Mouse (Mus musculus) hindbrain, embryonic 11.5 days (tissue): ENCODE measurements around the gene Mill2. TPM values are rescaled to one million over a fixed set of nuclear protein-coding genes. Genes with fewer than 3 reads are reported as not detected.

Source experiments
- ATAC-seq: fragments of 200-750 bp; cut with Nextera tagmentation; 2 replicates; pipeline ENCODE4 v1.8.0; 2017; ENCODE audit warnings: mild to moderate bottlenecking, moderate TSS enrichment, moderate library complexity; ENCODE audit not compliant: low FRiP score
- DNase-seq: peaks from one replicate; pipeline ENCODE4 v3.0.0-alpha.2; 2015; ENCODE audit warnings: low spot score
- H3K27ac ChIP-seq: fragments of 300-500 bp; sonication (generic); 2 replicates; pipeline ENCODE4 v1.5.1; 2014; ENCODE audit warnings: mild to moderate bottlenecking, low read depth, low read length
- H3K27me3 ChIP-seq: fragments of 300-500 bp; sonication (generic); 2 replicates; pipeline ENCODE4 v1.6.1; 2014; ENCODE audit warnings: mild to moderate bottlenecking, low read length, moderate library complexity, mixed read lengths; ENCODE audit not compliant: control insufficient read depth, insufficient read depth
- H3K36me3 ChIP-seq: fragments of 300-500 bp; sonication (generic); 2 replicates; pipeline ENCODE4 v1.6.1; 2014; ENCODE audit warnings: mild to moderate bottlenecking, low read length, moderate library complexity, mixed read lengths; ENCODE audit not compliant: control insufficient read depth, insufficient read depth
- H3K4me1 ChIP-seq: fragments of 300-500 bp; sonication (generic); replicated peaks from 2 replicates; pipeline ENCODE4 v1.6.1; 2014; ENCODE audit warnings: low read length, mixed read lengths; ENCODE audit not compliant: control insufficient read depth, insufficient read depth
- H3K4me2 ChIP-seq: fragments of 300-500 bp; sonication (generic); replicated peaks from 2 replicates; pipeline ENCODE4 v1.6.1; 2014; ENCODE audit warnings: mild to moderate bottlenecking, low read depth, low read length
- H3K4me3 ChIP-seq: fragments of 300-500 bp; sonication (generic); 2 replicates; pipeline ENCODE4 v1.5.1; 2014; ENCODE audit warnings: low read depth, low read length
- H3K9ac ChIP-seq: fragments of 300-500 bp; sonication (generic); 2 replicates; pipeline ENCODE4 v1.6.1; 2014; ENCODE audit warnings: low read depth, low read length
- H3K9me3 ChIP-seq: fragments of 300-500 bp; sonication (generic); 2 replicates; pipeline ENCODE4 v1.6.1; 2016; ENCODE audit warnings: low read length; ENCODE audit not compliant: control insufficient read depth
- WGBS: fragments of 180-500 bp; shearing (Covaris S2); extraction: QIAGEN DNeasy Blood & Tissue Kit; methylation state at CpG from one replicate; pipeline ENCODE4 v1.1.7; 2014; 5-methylcytosine and 5-hydroxymethylcytosine counted together
- polyA plus RNA-seq: library from polyadenylated mRNA; unstranded; fragments of >200 nt; fragmentation: Nextera tagmentation; extraction: Ambion mirVana; gene quantifications from 2 replicates; pipeline ENCODE4 v1.2.1, GENCODE M21; 2014

Mill2 gene
- polyA plus RNA-seq, 1 experiment from 2014 or later, result 0.48 TPM

DNA sequence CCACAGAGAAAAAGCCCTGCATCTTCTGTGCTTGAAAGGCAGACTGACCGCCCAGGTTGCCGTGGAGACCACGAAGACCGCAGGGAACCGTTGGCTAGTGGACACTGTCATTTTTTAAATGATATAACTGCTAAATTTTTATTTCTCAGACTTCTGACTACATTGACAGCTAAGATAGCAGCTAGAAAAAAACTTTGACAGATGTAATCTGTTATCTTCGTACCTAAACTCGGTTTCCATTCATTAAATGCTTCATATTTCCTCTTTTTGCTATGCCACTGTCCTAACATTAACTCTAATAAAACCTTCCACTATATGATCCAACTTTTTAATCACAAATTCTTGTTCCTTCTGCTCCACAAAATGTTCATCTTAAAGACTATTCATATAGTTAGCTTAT is 10.2 kb upstream of the Mill2 start:
- no peak for ATAC-seq
- WGBS, result 80% methylated on average over 7 of the region's 7 CpGs
- no peaks in the 10 kb centered on the region for H3K36me3 ChIP-seq

GRCm38 (mm10) chr7:18832298-18832697 is 7.5 kb upstream of the Mill2 start:
- ATAC-seq, result no peak
- DNase-seq, result no peak
- no peak overlapping the region for H3K4me2 ChIP-seq
- no peaks in the 10 kb centered on the region for H3K27me3 ChIP-seq
- H3K36me3 ChIP-seq, result no peaks in the 10 kb centered on the region
- H3K9me3 ChIP-seq, result no peaks in the 10 kb centered on the region
- H3K27ac ChIP-seq, result no peak overlapping the region
- 50% methylated on average over 13 of the region's 13 CpGs for WGBS
- H3K4me3 ChIP-seq, result no peak overlapping the region
- H3K9ac ChIP-seq, result no peak overlapping the region
- H3K4me1 ChIP-seq, result no peaks in the 10 kb centered on the region

More for the DNA sequence above, 10.2 kb upstream of the Mill2 start:
- H3K4me1 ChIP-seq, result no peaks in the 10 kb centered on the region
- no peak for DNase-seq
- no peaks in the 10 kb centered on the region for H3K9me3 ChIP-seq
- no peak overlapping the region for H3K9ac ChIP-seq
- no peak overlapping the region for H3K27ac ChIP-seq
- no peaks in the 10 kb centered on the region for H3K27me3 ChIP-seq
- H3K4me2 ChIP-seq, result no peak overlapping the region
- H3K4me3 ChIP-seq, result no peak overlapping the region

GRCm38 (mm10) chr7:18840386-18841173 is 814 bp downstream of the Mill2 start:
- H3K36me3 ChIP-seq, result no peaks in the 10 kb centered on the region
- ATAC-seq (peak; percentile 65), DNase-seq (peak; percentile 64)
- H3K4me2 ChIP-seq, result peak overlapping the region; percentile 46
- peak overlapping the region; percentile 52 for H3K9ac ChIP-seq
- WGBS, result 3% methylated on average over 14 of the region's 17 CpGs
- H3K4me1 ChIP-seq, result no peaks in the 10 kb centered on the region
- H3K27me3 ChIP-seq, result no peaks in the 10 kb centered on the region
- H3K4me3 ChIP-seq, result peak overlapping the region; percentile 28
- no peak overlapping the region for H3K27ac ChIP-seq
- H3K9me3 ChIP-seq, result no peaks in the 10 kb centered on the region

GRCm38 (mm10) chr7:18841174-18841567 is 1.4 kb downstream of the Mill2 start:
- H3K4me2 ChIP-seq, result no peak overlapping the region; the same call in 1 of the 2 replicates
- H3K4me1 ChIP-seq, result no peaks in the 10 kb centered on the region
- H3K36me3 ChIP-seq, result no peaks in the 10 kb centered on the region
- DNase-seq, result no peak
- no peaks in the 10 kb centered on the region for H3K9me3 ChIP-seq
- WGBS, result 62% methylated on average over 1 of the region's 1 CpGs
- H3K9ac ChIP-seq, result no peak overlapping the region
- H3K27ac ChIP-seq, result no peak overlapping the region
- H3K4me3 ChIP-seq, result no peak overlapping the region
- no peaks in the 10 kb centered on the region for H3K27me3 ChIP-seq
- 0 out of 2 replicates have a peak, but pooled peaks have one; percentile 30 for ATAC-seq

- H3K4me2 ChIP-seq, result no peak overlapping the region
- no peak overlapping the region for H3K4me3 ChIP-seq
- H3K4me1 ChIP-seq, result no peaks in the 10 kb centered on the region
- H3K27ac ChIP-seq, result no peak overlapping the region
- no peaks in the 10 kb centered on the region for H3K36me3 ChIP-seq
- no peaks in the 10 kb centered on the region for H3K27me3 ChIP-seq
- no peaks in the 10 kb centered on the region for H3K9me3 ChIP-seq
- DNase-seq (no peak), ATAC-seq (no peak)
- WGBS, result 54% methylated on average over 5 of the region's 5 CpGs
- H3K9ac ChIP-seq, result no peak overlapping the region
These were observed 5.0 kb downstream of the Mill2 start for GRCm38 (mm10) chr7:18844811-18845210.

- no peaks in the 10 kb centered on the region for H3K36me3 ChIP-seq
- no peak overlapping the region for H3K4me3 ChIP-seq
- H3K27ac ChIP-seq, result no peak overlapping the region
- DNase-seq (no peak), ATAC-seq (no peak)
- no peaks in the 10 kb centered on the region for H3K4me1 ChIP-seq
- no peak overlapping the region for H3K4me2 ChIP-seq
- no peaks in the 10 kb centered on the region for H3K9me3 ChIP-seq
- H3K27me3 ChIP-seq, result no peaks in the 10 kb centered on the region
- H3K9ac ChIP-seq, result no peak overlapping the region
- 94% methylated on average over 1 of the region's 1 CpGs for WGBS
These were observed 8.6 kb downstream of the Mill2 start for GRCm38 (mm10) chr7:18848395-18848794.

DNA sequence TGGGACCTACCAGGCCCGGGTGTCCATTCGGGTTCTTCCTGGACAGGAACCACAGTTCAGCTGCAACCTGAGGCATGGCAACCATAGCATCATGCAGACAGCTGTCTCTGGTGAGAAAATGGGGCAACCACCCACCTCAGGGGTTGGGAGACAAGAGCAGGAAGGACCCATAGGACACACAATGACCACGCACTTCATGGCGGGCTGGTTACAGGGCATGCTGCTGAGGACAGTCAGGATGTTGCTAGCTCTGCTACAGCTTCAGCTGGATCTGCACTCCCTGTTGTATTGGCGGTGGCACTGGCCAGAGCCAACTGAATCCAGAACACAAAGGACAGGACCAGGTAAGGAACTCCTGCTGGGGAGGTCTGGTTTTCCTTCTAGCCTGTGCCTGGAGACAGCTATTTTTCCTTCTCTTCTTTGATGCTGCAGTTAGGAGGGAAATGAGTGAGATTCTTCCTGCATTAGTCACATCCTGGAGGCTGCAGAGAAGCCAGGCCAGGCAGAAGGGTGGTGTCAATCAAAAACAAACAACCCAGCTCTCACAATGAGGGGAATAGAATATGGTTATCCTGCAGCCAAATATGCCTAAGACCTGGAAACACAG is 18.6 kb downstream of the Mill2 start:
- WGBS, result 76% methylated on average over 5 of the region's 5 CpGs
- no peak for DNase-seq
- no peak for ATAC-seq

DNA sequence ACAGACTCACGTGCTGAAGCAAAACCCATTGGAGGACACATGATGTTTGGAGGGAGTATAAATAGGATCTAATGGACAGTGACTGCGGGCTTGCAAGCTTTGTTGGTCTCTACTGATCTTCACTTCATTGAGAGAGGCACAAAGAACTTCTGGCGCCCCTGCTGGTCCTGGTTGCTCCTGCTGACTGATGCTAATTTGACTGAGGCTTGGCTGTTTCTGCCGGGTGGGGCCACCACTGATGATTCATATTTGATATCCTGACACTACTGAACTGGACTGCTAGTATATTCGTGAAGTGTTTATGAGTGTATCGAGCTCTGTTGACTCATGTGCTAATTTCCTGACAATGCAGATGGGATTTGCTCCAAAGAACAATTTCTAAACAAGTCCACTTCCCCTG is 23.0 kb downstream of the Mill2 start:
- no peaks in the 10 kb centered on the region for H3K27me3 ChIP-seq
- H3K4me1 ChIP-seq, result no peaks in the 10 kb centered on the region
- 89% methylated on average over 6 of the region's 6 CpGs for WGBS
- H3K4me2 ChIP-seq, result no peak overlapping the region
- no peak for DNase-seq
- no peak overlapping the region for H3K27ac ChIP-seq
- no peaks in the 10 kb centered on the region for H3K9me3 ChIP-seq
- no peak overlapping the region for H3K9ac ChIP-seq
- no peak overlapping the region for H3K4me3 ChIP-seq
- no peak for ATAC-seq
- H3K36me3 ChIP-seq, result no peaks in the 10 kb centered on the region

More for the DNA sequence above, 18.6 kb downstream of the Mill2 start:
- Histone ChIP-seq H3K27me3 (no peaks in the 10 kb centered on the region), H3K36me3 (no peaks in the 10 kb centered on the region), H3K4me3 (no peak overlapping the region), H3K27ac (peak overlapping the region; percentile 24; the same call in 1 of the 2 replicates), H3K4me2 (no peak overlapping the region), H3K4me1 (no peaks in the 10 kb centered on the region), H3K9ac (no peak overlapping the region), H3K9me3 (no peaks in the 10 kb centered on the region)

DNA sequence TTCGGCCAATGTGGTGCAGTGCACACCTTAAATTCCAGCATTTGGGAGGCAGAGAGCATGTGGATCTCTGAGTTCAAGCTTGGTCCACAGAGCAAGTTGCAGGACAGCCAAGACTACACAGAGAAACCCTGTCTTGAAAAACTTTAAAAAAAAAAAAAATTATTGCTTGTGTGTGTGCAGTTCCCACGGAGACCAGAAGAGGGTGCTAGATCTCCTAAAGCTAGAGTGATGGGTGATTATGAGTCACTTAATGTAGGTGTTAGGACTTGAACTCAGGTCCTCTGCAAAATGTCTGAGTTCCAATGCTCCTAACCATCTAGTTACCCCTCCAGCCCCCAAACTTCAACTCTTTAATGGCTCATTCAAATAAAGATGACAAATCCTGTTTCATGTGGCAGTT is 28.7 kb downstream of the Mill2 start:
- Histone ChIP-seq H3K27ac (no peak overlapping the region), H3K9me3 (no peaks in the 10 kb centered on the region), H3K27me3 (no peaks in the 10 kb centered on the region), H3K4me1 (no peaks in the 10 kb centered on the region), H3K4me2 (no peak overlapping the region), H3K4me3 (no peak overlapping the region), H3K9ac (no peak overlapping the region), H3K36me3 (no peaks in the 10 kb centered on the region)
- DNase-seq (no peak), ATAC-seq (no peak)
- 92% methylated on average over 2 of the region's 2 CpGs for WGBS
